Mouse (Mus musculus) c-Kit-positive CD71-negative TER-119-negative erythroid progenitor cells, embryonic 14.5 days (primary cell): ENCODE measurements at regions not wholly inside any gene's neighbourhood (a gene's known extent, or its start where the extent isn't known, plus 50 kb on each side); places are given as distances from the start of the nearest gene placed in this dataset.

Source experiments
- DNase-seq: peaks from one replicate; pipeline ENCODE4 v3.0.0-alpha.2; 2013; ENCODE audit warnings: low read depth

- no peak for DNase-seq
Observed at GRCm38 (mm10) chr4:45586310-45586709, 54.0 kb upstream of the Shb start.

DNA sequence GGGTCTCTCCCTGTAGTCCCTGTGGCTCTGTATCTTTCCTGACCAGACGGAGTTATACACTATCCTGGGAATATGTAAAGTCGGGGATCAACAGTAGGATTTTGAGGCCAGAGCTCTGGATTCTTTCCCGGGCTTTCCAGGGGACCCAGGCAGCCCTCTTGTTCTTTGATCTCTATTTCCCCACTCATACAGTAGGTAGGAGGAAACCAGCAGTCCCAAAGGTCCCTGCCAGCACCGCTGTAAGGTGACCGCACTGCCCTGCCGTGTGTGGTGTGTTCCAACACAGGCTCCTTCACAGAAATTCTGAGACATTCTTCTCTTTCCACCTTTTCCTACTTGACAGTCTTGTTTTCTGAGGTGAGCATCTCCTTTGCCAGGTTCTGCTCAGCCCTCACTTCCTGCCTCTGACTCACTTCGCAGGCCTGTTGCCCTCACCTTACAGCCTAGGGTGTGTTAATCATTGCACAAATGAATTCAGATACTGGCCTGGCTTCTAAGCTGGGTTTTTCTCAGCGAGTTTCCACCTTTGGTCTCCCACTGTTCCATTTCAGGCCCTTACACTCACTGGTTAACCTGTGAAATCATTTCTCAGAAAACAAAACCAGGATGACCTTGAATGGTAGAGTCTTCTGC is 53.0 kb upstream of the Shb start:
- DNase-seq, result no peak

DNA sequence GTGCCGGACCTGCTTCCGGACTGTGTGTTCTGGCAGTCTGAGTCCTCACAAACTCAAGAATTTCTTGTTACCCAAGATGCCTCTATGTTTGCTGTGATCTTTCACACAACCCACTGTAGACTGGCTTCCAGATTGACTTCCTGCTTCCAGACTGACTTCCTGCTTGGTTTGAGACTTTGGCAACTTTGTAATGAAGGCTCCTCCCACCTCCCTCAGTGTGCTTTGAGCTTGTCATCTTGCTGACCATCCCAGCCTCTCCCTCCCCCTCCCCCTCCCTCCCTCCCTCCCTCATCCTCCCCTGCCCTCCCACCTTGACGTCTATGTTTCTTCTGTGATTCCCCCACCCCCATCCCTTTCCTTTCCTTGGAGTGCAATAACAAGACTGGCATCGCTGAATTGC is 51.7 kb upstream of the Shb start:
- no peak for DNase-seq

DNA sequence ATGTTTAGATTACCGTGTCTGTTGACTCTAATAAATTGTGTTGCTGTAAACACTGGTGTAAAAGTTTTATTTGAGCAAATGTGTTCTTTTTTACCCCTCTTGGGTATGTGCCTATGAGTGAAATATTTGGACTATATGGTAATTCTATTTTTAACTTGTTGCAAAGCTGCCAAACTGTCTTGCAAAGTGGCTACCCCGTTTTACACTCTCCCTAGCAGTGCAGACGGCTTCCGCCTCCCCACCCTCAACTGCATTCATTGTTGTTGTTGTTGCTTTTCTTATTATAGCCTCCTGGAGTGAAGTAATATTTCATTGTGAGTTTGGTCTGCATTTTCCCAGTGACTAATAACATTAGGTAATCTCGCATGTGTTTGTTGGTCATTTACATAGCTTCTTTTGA is 50.2 kb upstream of the Shb start:
- no peak for DNase-seq
